30 mouse cellular contexts compared by ENCODE assay signal in the genomic region with DNA sequence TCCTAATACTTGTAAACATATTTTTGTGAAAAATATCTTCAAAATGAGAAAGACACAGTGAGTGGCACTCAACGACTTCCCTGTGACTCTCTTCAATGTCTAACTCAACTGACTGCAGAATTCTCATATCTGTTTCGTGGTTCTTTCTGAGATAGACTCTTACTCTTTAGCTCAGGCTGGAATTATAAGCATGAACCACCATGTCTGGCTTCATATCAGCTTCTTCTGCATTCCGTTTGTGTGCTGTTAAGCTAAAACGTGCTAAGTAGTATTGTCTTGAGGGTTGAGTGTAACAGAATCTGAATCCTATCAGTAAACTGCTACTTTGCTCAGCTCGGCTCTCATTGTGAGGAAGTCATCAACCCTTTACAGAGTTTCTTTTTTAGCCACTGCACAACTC.
"Had no signal": no experiment of that assay in that cellular context is flagged by ENCODE, and none has a peak within 500 bp of the region (broad histone marks: within the 10 kb centered on the region; RNA-seq: fewer than 3 reads in every experiment).

No protein-coding gene starts in this region.

- H3K9me3 ChIP-seq: limb, embryonic 10.5 days; limb, embryonic 12.5 days; limb, embryonic 13.5 days; limb, embryonic 15.5 days; liver, embryonic 12.5 days; liver, embryonic 13.5 days; liver, embryonic 15.5 days; lung, embryonic 15.5 days; megakaryocyte, embryonic 14.5 days; midbrain, embryonic 10.5 days; midbrain, embryonic 12.5 days; midbrain, embryonic 13.5 days; midbrain, embryonic 15.5 days; neural tube, embryonic 12.5 days had no signal

- H3K4me3 ChIP-seq: left cerebral cortex, adult 2 months; limb, embryonic 10.5 days; limb, embryonic 12.5 days; limb, embryonic 13.5 days; limb, embryonic 15.5 days; liver, embryonic 12.5 days; liver, embryonic 13.5 days; liver, embryonic 15.5 days; lung, embryonic 15.5 days; megakaryocyte, embryonic 14.5 days; midbrain, embryonic 10.5 days; midbrain, embryonic 12.5 days; midbrain, embryonic 13.5 days; midbrain, embryonic 15.5 days; myocyte; neural tube, embryonic 12.5 days had no signal

- H3K27me3 ChIP-seq: limb, embryonic 12.5 days; limb, embryonic 13.5 days; limb, embryonic 15.5 days; liver, embryonic 12.5 days; liver, embryonic 13.5 days; liver, embryonic 15.5 days; lung, embryonic 15.5 days; megakaryocyte, embryonic 14.5 days; midbrain, embryonic 12.5 days; midbrain, embryonic 13.5 days; midbrain, embryonic 15.5 days; neural tube, embryonic 12.5 days had no signal

- H3K27ac ChIP-seq: left cerebral cortex, adult 2 months; limb, embryonic 10.5 days; limb, embryonic 12.5 days; limb, embryonic 13.5 days; limb, embryonic 15.5 days; liver, embryonic 12.5 days; liver, embryonic 13.5 days; liver, embryonic 14.5 days; liver, embryonic 15.5 days; lung, embryonic 15.5 days; macrophage; midbrain, embryonic 10.5 days; midbrain, embryonic 12.5 days; midbrain, embryonic 13.5 days; midbrain, embryonic 15.5 days; neural tube, embryonic 12.5 days had no signal

- ATAC-seq: liver, embryonic 12.5 days; liver, postnatal 0 days; lung, postnatal 0 days; midbrain, embryonic 13.5 days; midbrain, embryonic 15.5 days; midbrain, embryonic 16.5 days had no signal

- H3K4me1 ChIP-seq: limb, embryonic 10.5 days; limb, embryonic 12.5 days; limb, embryonic 13.5 days; limb, embryonic 15.5 days; liver, embryonic 12.5 days; liver, embryonic 13.5 days; liver, embryonic 15.5 days; lung, embryonic 15.5 days; megakaryocyte, embryonic 14.5 days; midbrain, embryonic 10.5 days; midbrain, embryonic 12.5 days; midbrain, embryonic 13.5 days; midbrain, embryonic 15.5 days; neural tube, embryonic 12.5 days had no signal

- DNase-seq: left cerebral cortex, postnatal 4 days; liver, embryonic 13.5 days; liver, postnatal 0 days; lung, adult 18-20 months; lung, adult 2 months; lung, embryonic 14.5 days; lung, postnatal 10 days; lung, postnatal 14 days; lung, postnatal 36 days; lung, postnatal 4 days; midbrain, embryonic 14.5 days had no signal

- H3K9ac ChIP-seq: limb, embryonic 12.5 days; limb, embryonic 13.5 days; limb, embryonic 15.5 days; liver, embryonic 12.5 days; liver, embryonic 13.5 days; liver, embryonic 14.5 days; liver, embryonic 15.5 days; liver, postnatal 0 days; lung, embryonic 14.5 days; lung, embryonic 15.5 days; midbrain, embryonic 12.5 days; midbrain, embryonic 13.5 days; midbrain, embryonic 15.5 days; neural tube, embryonic 12.5 days had no signal
